Mouse (Mus musculus) cerebellum, postnatal 36 days (tissue): ENCODE measurements around the gene Cblc.

Experiments
- DNase-seq, 2 experiments: peaks; one replicate each; pipeline ENCODE4 v3.0.0; 2021 to 2022; ENCODE audit warnings: mixed read lengths in 2 of 2

The Cblc gene

GRCm38 (mm10) chr7:19796697-19797588 is at the start of gene Cblc:
Gene Cblc (minus strand): TSS chr7:19796809.
- DNase-seq: peak; percentile 49 to 61

- no peak for DNase-seq
These were observed 48.0 kb upstream of the Cblc start for GRCm38 (mm10) chr7:19844521-19845171.

GRCm38 (mm10) chr7:19843561-19843960 is 47.0 kb upstream of the Cblc start:
- peak; percentile 45 to 53 for DNase-seq

DNA sequence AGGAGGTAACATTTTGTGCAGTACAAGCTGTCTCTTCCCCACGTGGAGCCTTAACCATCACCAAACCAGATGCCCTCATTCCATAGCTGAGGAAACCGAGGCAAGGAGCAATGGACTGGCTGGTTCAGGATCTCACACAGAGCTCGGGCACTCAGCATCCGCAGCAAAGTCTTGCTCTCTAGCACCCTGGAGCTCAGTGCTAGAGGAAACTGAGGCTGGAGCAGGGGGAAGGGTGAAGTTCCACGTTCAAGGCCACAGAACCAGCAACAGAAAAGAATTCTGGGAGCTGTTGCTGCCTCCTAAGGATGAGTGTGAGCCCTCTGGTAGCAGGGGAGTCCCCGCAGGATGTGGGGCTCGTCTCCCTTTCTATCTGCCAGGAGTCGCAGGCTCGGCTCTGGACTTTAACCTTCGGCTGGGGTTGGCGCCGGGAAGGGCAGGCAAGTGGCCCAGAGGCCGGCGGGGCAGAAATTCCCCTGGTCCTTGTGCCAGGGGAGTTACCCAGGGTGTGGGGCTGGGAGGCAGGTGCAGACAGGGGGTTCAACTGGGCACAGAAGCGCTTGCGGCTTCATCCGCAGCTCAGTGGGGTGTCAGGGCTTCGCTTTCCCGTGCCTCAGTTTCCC is 46.4 kb upstream of the Cblc start:
- no peak for DNase-seq

DNA sequence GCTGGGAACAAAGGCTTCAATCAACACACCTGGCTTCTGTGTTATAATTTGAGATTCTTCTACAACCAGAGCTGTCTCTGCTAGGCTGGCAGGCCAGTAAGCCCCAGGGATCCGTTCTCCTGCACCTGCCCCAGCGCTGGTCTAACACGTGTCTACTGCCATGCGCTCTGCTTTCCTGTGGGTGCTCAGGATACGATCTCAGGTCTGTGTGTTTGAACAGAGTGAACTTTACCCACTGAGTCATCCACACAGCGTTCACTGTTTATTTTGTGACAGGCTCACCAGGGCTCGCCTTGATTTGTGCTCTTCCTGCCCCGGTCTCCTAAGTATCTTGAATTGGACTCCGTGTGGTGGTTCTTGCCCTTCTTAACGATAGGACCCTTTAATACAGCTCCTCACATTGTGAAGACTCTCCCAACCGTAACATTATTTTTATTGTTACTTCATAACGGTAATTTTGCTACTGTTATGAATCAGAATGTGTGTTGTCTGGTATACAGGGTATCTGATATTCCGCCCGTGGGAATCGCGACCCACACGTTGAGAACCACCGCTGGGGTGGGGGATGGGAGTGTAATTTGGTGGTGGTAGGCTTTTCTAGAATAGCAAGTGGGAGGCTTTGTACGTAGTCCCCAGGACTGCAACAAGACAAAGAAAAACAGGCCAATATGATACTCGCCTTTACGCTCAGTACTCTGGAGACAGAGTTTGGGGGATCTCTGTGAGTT is 45.2 kb upstream of the Cblc start:
- DNase-seq: no peak

GRCm38 (mm10) chr7:19840936-19841335 is 44.3 kb upstream of the Cblc start:
- no peak for DNase-seq

DNA sequence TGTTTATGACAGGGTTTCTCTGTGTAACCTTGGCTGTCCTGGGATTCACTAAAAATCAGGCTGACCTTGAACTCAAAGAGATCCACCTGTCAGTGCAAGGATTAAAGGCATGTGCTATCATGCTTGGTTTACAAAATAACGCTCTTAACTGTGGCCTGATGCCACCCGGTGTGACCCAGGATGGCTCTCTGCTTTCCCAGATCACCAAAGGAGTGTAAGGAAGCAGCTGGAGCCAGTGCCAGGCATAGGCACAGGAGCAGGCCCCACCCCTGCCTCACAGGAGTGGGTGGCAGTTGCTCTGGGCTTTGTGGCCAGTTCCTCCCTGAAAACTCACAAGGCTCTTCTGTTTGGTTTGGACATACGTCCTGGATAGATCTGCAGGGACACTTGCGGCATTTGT is 43.8 kb upstream of the Cblc start:
- no peak for DNase-seq

- no peak for DNase-seq
These were observed 40.2 kb upstream of the Cblc start for GRCm38 (mm10) chr7:19836843-19837242.

GRCm38 (mm10) chr7:19834055-19834454 is 37.4 kb upstream of the Cblc start:
- DNase-seq: no peak

GRCm38 (mm10) chr7:19831837-19832236 is 35.2 kb upstream of the Cblc start:
- DNase-seq: no peak

DNA sequence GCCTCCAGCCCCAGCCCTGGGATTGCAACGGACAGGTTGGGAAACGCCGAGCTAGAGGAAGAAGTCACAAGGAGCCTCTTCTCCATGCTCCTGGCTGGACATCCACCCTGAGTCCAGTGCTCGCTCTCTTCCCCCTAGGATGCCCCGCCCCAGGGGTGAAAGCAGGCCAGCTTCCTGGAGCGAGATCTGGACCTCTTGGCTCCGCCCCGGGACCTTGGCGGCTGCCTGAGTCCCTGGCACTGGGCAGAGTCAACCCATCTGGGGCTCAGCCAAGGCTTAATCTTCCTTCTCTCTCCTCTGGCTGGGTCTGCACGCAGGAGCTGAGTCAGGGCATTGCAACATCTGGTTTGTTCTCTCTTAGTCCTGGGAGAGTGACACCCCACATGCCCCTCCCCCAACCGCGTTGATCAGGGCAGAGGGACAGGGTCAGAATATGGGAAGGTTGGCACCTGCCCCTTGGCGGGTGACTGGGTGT is 34.1 kb upstream of the Cblc start:
- DNase-seq: peak; percentile 26 to 27

GRCm38 (mm10) chr7:19829694-19830093 is 33.1 kb upstream of the Cblc start:
- no peak for DNase-seq

GRCm38 (mm10) chr7:19826756-19827155 is 30.1 kb upstream of the Cblc start:
- DNase-seq: no peak

- peak in 1 of 2 experiments; percentile 24 for DNase-seq
These were observed 27.8 kb upstream of the Cblc start for GRCm38 (mm10) chr7:19824182-19824973.

DNA sequence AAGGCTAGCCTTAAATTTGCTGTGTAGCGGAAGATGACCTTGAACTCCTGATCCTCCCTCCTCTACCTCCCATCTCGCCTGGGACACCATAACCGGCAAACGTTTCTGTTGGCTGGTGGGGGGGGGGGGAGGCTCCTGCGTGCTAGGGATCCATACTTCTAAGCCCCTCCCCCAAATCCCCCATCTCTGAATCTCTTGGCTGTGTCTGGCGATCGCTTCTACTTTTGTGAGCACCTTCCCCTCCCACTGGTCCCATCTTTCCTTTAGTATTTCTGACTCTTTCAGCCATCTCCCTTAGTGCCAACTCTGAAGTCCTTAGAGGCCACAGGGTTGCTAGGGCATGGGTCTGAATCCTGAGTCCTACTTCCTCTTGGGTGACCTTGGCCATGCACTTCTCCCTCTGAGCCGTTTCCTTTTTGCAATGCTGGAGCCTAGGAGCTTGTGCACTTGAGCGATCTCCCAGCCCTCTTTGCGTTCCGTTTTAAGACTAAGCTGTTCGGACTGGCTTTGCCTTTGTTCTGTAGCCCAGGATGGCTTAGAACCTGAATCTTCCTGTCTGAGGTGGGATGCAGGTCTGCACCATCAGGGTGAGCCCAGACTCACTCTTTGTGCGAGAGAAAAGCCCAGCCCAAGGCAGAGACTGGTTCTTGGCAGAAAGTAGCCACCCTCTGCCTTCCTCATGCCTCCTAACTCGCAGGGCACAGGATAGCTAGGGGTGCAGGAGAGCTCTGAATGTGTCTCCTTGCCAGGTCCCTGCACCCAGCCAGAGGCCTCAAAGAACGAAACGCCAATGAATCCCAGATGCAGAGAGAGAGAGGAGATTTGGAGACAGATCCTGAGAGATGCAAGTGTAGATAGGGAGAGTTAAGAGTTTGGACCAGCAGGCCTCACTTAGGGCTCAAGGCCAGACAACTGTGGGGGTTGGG is 26.9 kb upstream of the Cblc start:
- DNase-seq: no peak

GRCm38 (mm10) chr7:19822604-19823058 is 26.0 kb upstream of the Cblc start, which contains the start of gene Bcl3:
Gene Bcl3 (minus strand): TSS chr7:19822770.
- no peak for DNase-seq

DNA sequence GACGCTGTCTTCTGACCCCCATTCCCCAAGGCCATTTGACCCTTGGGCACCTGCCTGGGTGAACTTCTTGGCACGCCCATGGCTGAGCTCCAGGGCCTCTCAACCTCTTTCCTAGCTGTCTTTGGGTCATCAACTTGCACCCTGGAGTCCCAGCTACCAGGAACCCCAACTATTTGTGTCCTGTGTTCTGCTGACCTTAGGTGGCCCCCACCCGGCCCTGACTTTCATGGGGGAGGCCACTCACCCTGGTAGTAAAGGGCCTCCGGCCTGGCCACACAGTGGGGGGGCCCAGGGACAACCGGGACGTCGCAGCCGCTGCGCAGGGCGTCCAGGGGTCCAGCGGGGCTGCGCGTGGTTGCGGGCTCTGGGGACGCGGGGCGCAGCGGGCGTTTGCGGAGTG is 25.6 kb upstream of the Cblc start:
- no peak for DNase-seq

DNA sequence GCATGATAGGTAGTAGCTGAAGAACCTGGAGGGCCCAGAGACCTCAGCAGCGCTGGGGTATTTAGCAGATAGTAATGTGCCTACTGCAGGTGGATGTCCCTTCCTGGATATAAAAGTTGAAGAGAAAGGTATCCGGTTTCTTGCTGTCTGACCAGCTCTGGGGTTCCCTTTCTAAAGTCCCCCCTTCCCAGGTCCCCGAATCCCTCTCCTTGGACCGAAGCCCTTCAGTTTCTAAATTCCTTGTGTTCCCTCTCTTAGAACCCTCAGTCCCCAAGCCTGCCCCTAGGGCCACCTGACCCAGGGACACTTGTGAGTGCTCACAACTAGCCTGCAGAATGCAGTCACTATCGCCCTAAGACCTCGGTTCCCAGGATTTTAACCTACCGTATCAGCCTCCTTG is 25.0 kb upstream of the Cblc start:
- no peak for DNase-seq

GRCm38 (mm10) chr7:19820347-19821048 is 23.9 kb upstream of the Cblc start:
- no peak for DNase-seq

GRCm38 (mm10) chr7:19818875-19819274 is 22.3 kb upstream of the Cblc start:
- no peak for DNase-seq
